Mouse (Mus musculus) myocyte (in vitro differentiated cells): ENCODE results near the gene Mia. TPM values are rescaled to one million over a fixed set of nuclear protein-coding genes. Genes with fewer than 3 reads are reported as not detected.

ENCODE experiments used
- H3K27me3 ChIP-seq: one replicate; pipeline ENCODE4 v1.6.1; 2011; ENCODE audit not compliant: control insufficient read depth, insufficient read depth, insufficient read length
- H3K36me3 ChIP-seq: one replicate; pipeline ENCODE4 v1.6.1; 2011; ENCODE audit not compliant: control insufficient read depth, insufficient read depth
- H3K4me2 ChIP-seq: one replicate; pipeline ENCODE4 v1.6.1; 2011; ENCODE audit warnings: low read depth, control low read depth
- H3K4me3 ChIP-seq: one replicate; pipeline ENCODE4 v1.5.1; 2011; ENCODE audit warnings: mild to moderate bottlenecking, control low read depth, moderate library complexity
- H3K79me2 ChIP-seq: one replicate; pipeline ENCODE4 v1.6.1; 2011; ENCODE audit not compliant: control insufficient read depth, insufficient read depth
- H3ac ChIP-seq: one replicate; pipeline ENCODE4 v1.6.1; 2011; ENCODE audit not compliant: control insufficient read depth, insufficient read length
- CEBPB ChIP-seq: IDR thresholded peaks from 2 replicates; pipeline ENCODE4 v1.6.1; 2011; ENCODE audit warnings: mild to moderate bottlenecking, moderate library complexity; ENCODE audit not compliant: poor library complexity, insufficient read depth, severe bottlenecking
- E2F4 ChIP-seq: IDR thresholded peaks from one replicate; pipeline ENCODE4 v1.6.1; 2011; ENCODE audit warnings: mild to moderate bottlenecking, control low read depth, moderate library complexity; ENCODE audit not compliant: insufficient read depth
- MAX ChIP-seq: IDR thresholded peaks from one replicate; pipeline ENCODE4 v1.6.1; 2011; ENCODE audit warnings: low read depth, mild to moderate bottlenecking, control low read depth
- MYOD1 ChIP-seq, 3 experiments: IDR thresholded peaks; one replicate each; pipeline ENCODE4 v1.6.1; 2011; ENCODE audit warnings: control low read depth in 2 of 3, low read depth in 2 of 3, mild to moderate bottlenecking in 2 of 3, moderate library complexity in 1 of 3; ENCODE audit not compliant: insufficient read length in 2 of 3, control insufficient read depth in 1 of 3
- MYOG ChIP-seq, 3 experiments: IDR thresholded peaks; one replicate each; pipeline ENCODE4 v1.6.1; 2011; ENCODE audit warnings: control low read depth in 2 of 3, low read depth in 2 of 3, mild to moderate bottlenecking in 2 of 3; ENCODE audit not compliant: insufficient read length in 2 of 3, control insufficient read depth in 1 of 3, insufficient read depth in 1 of 3
- POLR2A ChIP-seq: IDR thresholded peaks from one replicate; pipeline ENCODE4 v1.6.1; 2011; ENCODE audit warnings: low read depth, mild to moderate bottlenecking, control low read depth, moderate library complexity; ENCODE audit not compliant: insufficient read length
- POLR2AphosphoS2 ChIP-seq: IDR thresholded peaks from one replicate; pipeline ENCODE4 v1.6.1; 2011; ENCODE audit warnings: low read depth, control low read depth; ENCODE audit not compliant: insufficient read length
- REST ChIP-seq: IDR thresholded peaks from one replicate; pipeline ENCODE4 v1.6.1; 2011; ENCODE audit warnings: mild to moderate bottlenecking, control low read depth, moderate library complexity; ENCODE audit not compliant: insufficient read depth, insufficient read length
- SRF ChIP-seq: IDR thresholded peaks from one replicate; pipeline ENCODE4 v1.6.1; 2011; ENCODE audit warnings: low read depth; ENCODE audit not compliant: control insufficient read depth, insufficient read length
- TCF12 ChIP-seq: IDR thresholded peaks from one replicate; pipeline ENCODE4 v1.6.1; 2011; ENCODE audit warnings: mild to moderate bottlenecking, control low read depth; ENCODE audit not compliant: poor library complexity, insufficient read depth, severe bottlenecking
- TCF3 ChIP-seq: IDR thresholded peaks from one replicate; pipeline ENCODE4 v1.6.1; 2011; ENCODE audit warnings: low read depth, control low read depth; ENCODE audit not compliant: insufficient read length
- USF1 ChIP-seq: IDR thresholded peaks from one replicate; pipeline ENCODE4 v1.6.1; 2011; ENCODE audit warnings: low read depth, mild to moderate bottlenecking, control low read depth, moderate library complexity
- polyA plus RNA-seq: library from polyadenylated mRNA; unstranded; fragments of >200 nt; fragmentation: generic; extraction: Trizol; gene quantifications from one replicate; pipeline ENCODE4 v1.2.1, GENCODE M21; 2012; ENCODE audit warnings: missing spikeins

The Mia gene
- polyA plus RNA-seq, 1 experiment, result 0.13 TPM

- no peak overlapping the region for H3K4me3 ChIP-seq
- no peak for TF ChIP-seq E2F4
- TF ChIP-seq TCF12, result no peak
- no peak for TF ChIP-seq MYOG (IDR thresholded peaks at IDR 0.05; ENCODE audit: control insufficient read depth in 1 of 3, insufficient read depth in 1 of 3, insufficient read length in 2 of 3, low read depth in 2 of 3)
- TF ChIP-seq SRF, result no peak
- no peak for TF ChIP-seq TCF3
- no peak for TF ChIP-seq POLR2A
- no peaks in the 10 kb centered on the region for H3K27me3 ChIP-seq
- no peak overlapping the region for H3K4me2 ChIP-seq
- no peaks in the 10 kb centered on the region for H3K36me3 ChIP-seq
- H3ac ChIP-seq, result no peak overlapping the region
- no peaks in the 10 kb centered on the region for H3K79me2 ChIP-seq
Measured at GRCm38 (mm10) chr7:27133757-27134156, 47.2 kb downstream of the Mia start.

GRCm38 (mm10) chr7:27133156-27133555 is 47.8 kb downstream of the Mia start:
- H3ac ChIP-seq, result no peak overlapping the region
- H3K4me2 ChIP-seq, result no peak overlapping the region
- H3K79me2 ChIP-seq, result no peaks in the 10 kb centered on the region
- no peaks in the 10 kb centered on the region for H3K36me3 ChIP-seq
- no peak overlapping the region for H3K4me3 ChIP-seq
- H3K27me3 ChIP-seq, result no peaks in the 10 kb centered on the region
- TF ChIP-seq E2F4 (no peak), SRF (no peak), MAX (no peak), TCF12 (no peak), REST (no peak), POLR2A (no peak), MYOG (IDR thresholded peaks at IDR 0.05; ENCODE audit: control insufficient read depth in 1 of 3, insufficient read depth in 1 of 3, insufficient read length in 2 of 3, low read depth in 2 of 3) (no peak), TCF3 (no peak), CEBPB (no peak), MYOD1 (IDR thresholded peaks at IDR 0.05; ENCODE audit: control insufficient read depth in 1 of 3, insufficient read length in 2 of 3, low read depth in 2 of 3) (no peak), POLR2AphosphoS2 (no peak), USF1 (no peak)

GRCm38 (mm10) chr7:27132588-27132987 is 48.4 kb downstream of the Mia start:
- H3K36me3 ChIP-seq, result no peaks in the 10 kb centered on the region
- H3K79me2 ChIP-seq, result no peaks in the 10 kb centered on the region
- H3K4me2 ChIP-seq, result no peak overlapping the region

GRCm38 (mm10) chr7:27131387-27131786 is 49.6 kb downstream of the Mia start:
- H3ac ChIP-seq, result no peak overlapping the region
- TF ChIP-seq TCF3 (no peak), TCF12 (no peak), MYOD1 (IDR thresholded peaks at IDR 0.05; ENCODE audit: control insufficient read depth in 1 of 3, insufficient read length in 2 of 3, low read depth in 2 of 3) (no peak), MYOG (IDR thresholded peaks at IDR 0.05; ENCODE audit: control insufficient read depth in 1 of 3, insufficient read depth in 1 of 3, insufficient read length in 2 of 3, low read depth in 2 of 3) (no peak), MAX (no peak), E2F4 (no peak), POLR2AphosphoS2 (no peak), CEBPB (no peak)
- no peak overlapping the region for H3K4me2 ChIP-seq
- H3K27me3 ChIP-seq, result no peaks in the 10 kb centered on the region
- no peaks in the 10 kb centered on the region for H3K36me3 ChIP-seq
- no peaks in the 10 kb centered on the region for H3K79me2 ChIP-seq
- H3K4me3 ChIP-seq, result no peak overlapping the region

More at GRCm38 (mm10) chr7:27132588-27132987, 48.4 kb downstream of the Mia start:
- Histone ChIP-seq H3K4me3 (no peak overlapping the region), H3K27me3 (no peaks in the 10 kb centered on the region), H3ac (no peak overlapping the region)
- no peak for TF ChIP-seq E2F4
- no peak for TF ChIP-seq USF1
- TF ChIP-seq CEBPB, result no peak
- no peak for TF ChIP-seq REST
- TF ChIP-seq TCF12, result no peak
- TF ChIP-seq POLR2A, result no peak
- no peak for TF ChIP-seq SRF
- no peak for TF ChIP-seq TCF3
- TF ChIP-seq MYOD1 (IDR thresholded peaks at IDR 0.05; ENCODE audit: control insufficient read depth in 1 of 3, insufficient read length in 2 of 3, low read depth in 2 of 3), result no peak
- no peak for TF ChIP-seq MYOG (IDR thresholded peaks at IDR 0.05; ENCODE audit: control insufficient read depth in 1 of 3, insufficient read depth in 1 of 3, insufficient read length in 2 of 3, low read depth in 2 of 3)
- TF ChIP-seq MAX, result no peak

GRCm38 (mm10) chr7:27130521-27131370 is 50.2 kb downstream of the Mia start:
- H3K79me2 ChIP-seq, result no peaks in the 10 kb centered on the region
- no peaks in the 10 kb centered on the region for H3K36me3 ChIP-seq
- H3ac ChIP-seq, result no peak overlapping the region
- H3K27me3 ChIP-seq, result no peaks in the 10 kb centered on the region
- TF ChIP-seq REST (no peak), TCF12 (no peak), E2F4 (no peak), POLR2AphosphoS2 (no peak), MYOG (IDR thresholded peaks at IDR 0.05; ENCODE audit: control insufficient read depth in 1 of 3, insufficient read depth in 1 of 3, insufficient read length in 2 of 3, low read depth in 2 of 3) (no peak), POLR2A (no peak), TCF3 (no peak), SRF (no peak), MYOD1 (IDR thresholded peaks at IDR 0.05; ENCODE audit: control insufficient read depth in 1 of 3, insufficient read length in 2 of 3, low read depth in 2 of 3) (no peak), CEBPB (no peak), MAX (no peak), USF1 (no peak)
- no peak overlapping the region for H3K4me2 ChIP-seq
- H3K4me3 ChIP-seq, result no peak overlapping the region
